Mouse (Mus musculus) midbrain, embryonic 14.5 days (tissue): ENCODE data around the gene Hddc3. TPM values are rescaled to one million over a fixed set of nuclear protein-coding genes. Genes with fewer than 3 reads are reported as not detected.
"Not testable (repeated sequence)": the region's sequence is repeated elsewhere in the genome, so short reads cannot be mapped to it uniquely, and the experiment has no call there.

Source experiments
- ATAC-seq: fragments of 200-750 bp; cut with Nextera tagmentation; 2 replicates; pipeline ENCODE4 v1.8.0; 2017; ENCODE audit warnings: moderate number of reproducible peaks, moderate library complexity; ENCODE audit not compliant: low FRiP score, low TSS enrichment
- DNase-seq: peaks from one replicate; pipeline ENCODE4 v3.0.0-alpha.2; 2015
- H3K27ac ChIP-seq: fragments of 300-500 bp; sonication (generic); replicated peaks from 2 replicates; pipeline ENCODE4 v1.5.1; 2014; ENCODE audit warnings: mild to moderate bottlenecking, low read depth, low read length, moderate library complexity
- H3K27me3 ChIP-seq: fragments of 300-500 bp; sonication (generic); 2 replicates; pipeline ENCODE4 v1.6.1; 2014; ENCODE audit warnings: low read length, control low read depth, mixed read lengths; ENCODE audit not compliant: control insufficient read depth, insufficient read depth
- H3K36me3 ChIP-seq: fragments of 300-500 bp; sonication (generic); 2 replicates; pipeline ENCODE4 v1.6.1; 2014; ENCODE audit warnings: low read length, control low read depth; ENCODE audit not compliant: control insufficient read depth, insufficient read depth
- H3K4me1 ChIP-seq: fragments of 300-500 bp; sonication (generic); 2 replicates; pipeline ENCODE4 v1.6.1; 2014; ENCODE audit warnings: mild to moderate bottlenecking, antibody characterized with exemption, low read length, control low read depth; ENCODE audit not compliant: control insufficient read depth, insufficient read depth
- H3K4me2 ChIP-seq: fragments of 300-500 bp; sonication (generic); 2 replicates; pipeline ENCODE4 v1.6.1; 2014; ENCODE audit warnings: mild to moderate bottlenecking, low read length, moderate library complexity
- H3K4me3 ChIP-seq: fragments of 300-500 bp; sonication (generic); replicated peaks from 2 replicates; pipeline ENCODE4 v1.5.1; 2014; ENCODE audit warnings: low read depth, low read length
- H3K9ac ChIP-seq: fragments of 300-500 bp; sonication (generic); replicated peaks from 2 replicates; pipeline ENCODE4 v1.6.1; 2014; ENCODE audit warnings: mild to moderate bottlenecking, low read length, moderate library complexity
- H3K9me3 ChIP-seq: fragments of 300-500 bp; sonication (generic); 2 replicates; pipeline ENCODE4 v1.6.1; 2016; ENCODE audit warnings: low read length, control low read depth, mixed read lengths; ENCODE audit not compliant: control insufficient read depth
- WGBS: fragments of 180-500 bp; shearing (Covaris S2); extraction: QIAGEN DNeasy Blood & Tissue Kit; methylation state at CpG from one replicate; pipeline ENCODE4 v1.1.7; 2014; 5-methylcytosine and 5-hydroxymethylcytosine counted together
- polyA plus RNA-seq: library from polyadenylated mRNA; unstranded; fragments of >200 nt; fragmentation: Nextera tagmentation; extraction: Ambion mirVana; gene quantifications from 2 replicates; pipeline ENCODE4 v1.2.1, GENCODE M21; 2014

Hddc3 gene
- polyA plus RNA-seq, 1 experiment from 2014 or later: 28.7 TPM

GRCm38 (mm10) chr7:80324816-80325119, 18.1 kb upstream of the Hddc3 start:
- DNase-seq, H3K9me3 ChIP-seq, H3K9ac ChIP-seq, H3K27me3 ChIP-seq, H3K4me1 ChIP-seq, H3K4me3 ChIP-seq, ATAC-seq: not testable (repeated sequence)
- 59% methylated on average over 4 of the region's 5 CpGs for WGBS
- H3K27ac ChIP-seq: peak overlapping the region; percentile 79; the same call in 1 of the 2 replicates
- H3K36me3 ChIP-seq: peaks cover 58% of the 10 kb centered on the region
- H3K4me2 ChIP-seq: peak overlapping the region; percentile 83

DNA sequence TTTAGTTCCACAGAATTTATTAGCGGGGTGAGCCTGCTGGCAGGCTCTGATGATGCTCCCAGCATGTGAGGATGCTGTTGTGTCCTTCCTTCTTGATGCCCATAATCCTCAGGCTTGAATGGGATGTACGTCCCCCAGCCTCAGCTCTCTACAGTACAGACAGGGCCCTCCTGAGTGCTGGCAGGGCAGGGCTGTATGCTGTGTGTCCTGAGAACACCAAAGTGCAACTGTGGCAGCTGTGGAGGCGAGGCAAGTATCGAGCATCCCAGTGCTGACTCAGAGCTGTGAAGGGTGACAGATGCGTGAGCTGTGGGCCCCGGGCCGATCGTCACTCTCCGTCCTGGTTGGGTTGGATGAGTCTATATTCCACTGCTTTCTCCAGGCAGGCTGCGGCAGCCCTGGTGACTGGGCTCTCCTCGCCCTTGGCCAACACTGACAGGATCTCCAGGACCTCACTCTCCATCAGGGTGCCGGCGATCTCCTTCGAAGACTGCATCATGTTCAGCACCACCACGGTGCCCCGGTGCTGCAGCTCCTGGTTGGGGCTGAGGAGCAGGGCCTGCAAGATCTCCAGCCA, 17.5 kb upstream of the Hddc3 start:
- Histone ChIP-seq H3K4me2 (no peak overlapping the region), H3K9me3 (no peaks in the 10 kb centered on the region), H3K4me3 (no peak overlapping the region), H3K27me3 (no peaks in the 10 kb centered on the region), H3K9ac (no peak overlapping the region), H3K27ac (no peak overlapping the region), H3K4me1 (peaks cover 9% of the 10 kb centered on the region), H3K36me3 (peaks cover 60% of the 10 kb centered on the region)
- 94% methylated on average over 16 of the region's 16 CpGs for WGBS
- ATAC-seq (no peak), DNase-seq (no peak)

- no peak overlapping the region for H3K9ac ChIP-seq
Observed at GRCm38 (mm10) chr7:80326076-80326475, 16.8 kb upstream of the Hddc3 start.

DNA sequence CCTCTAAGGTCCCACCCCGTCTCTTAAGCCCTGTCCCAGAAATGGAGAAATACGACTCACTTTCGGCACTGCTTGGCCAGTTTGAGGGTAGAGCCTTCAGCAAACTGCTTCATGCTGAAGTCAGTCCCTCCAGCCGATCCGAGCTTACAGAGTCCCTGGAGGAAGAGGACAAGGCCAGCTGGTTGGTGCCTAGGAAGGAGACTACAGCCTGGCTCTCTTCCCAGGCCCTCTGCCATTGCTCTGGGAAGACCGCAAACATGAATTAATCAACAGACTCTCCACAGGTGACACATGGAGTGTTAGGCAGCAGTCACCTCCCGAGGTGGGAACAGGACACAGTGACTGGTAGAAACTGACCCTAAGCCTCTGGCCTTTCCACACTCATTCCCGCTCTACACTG, 12.6 kb upstream of the Hddc3 start:
- 91% methylated on average over 8 of the region's 8 CpGs for WGBS
- Histone ChIP-seq H3K4me2 (no peak overlapping the region), H3K9ac (no peak overlapping the region)

More at GRCm38 (mm10) chr7:80326076-80326475, 16.8 kb upstream of the Hddc3 start:
- no peak overlapping the region for H3K4me2 ChIP-seq
- peaks cover 61% of the 10 kb centered on the region for H3K36me3 ChIP-seq
- ATAC-seq: no peak
- no peaks in the 10 kb centered on the region for H3K9me3 ChIP-seq
- no peaks in the 10 kb centered on the region for H3K27me3 ChIP-seq
- WGBS: 98% methylated on average over 19 of the region's 19 CpGs
- H3K27ac ChIP-seq: no peak overlapping the region
- peaks cover 9% of the 10 kb centered on the region for H3K4me1 ChIP-seq
- DNase-seq: no peak
- H3K4me3 ChIP-seq: no peak overlapping the region

GRCm38 (mm10) chr7:80331433-80331832, 11.5 kb upstream of the Hddc3 start:
- no peak overlapping the region for H3K9ac ChIP-seq
- H3K4me3 ChIP-seq: no peak overlapping the region
- H3K4me2 ChIP-seq: no peak overlapping the region
- H3K36me3 ChIP-seq: peaks cover 100% of the 10 kb centered on the region
- 98% methylated on average over 19 of the region's 19 CpGs for WGBS
- no peak for DNase-seq
- H3K27me3 ChIP-seq: no peaks in the 10 kb centered on the region
- H3K4me1 ChIP-seq: no peaks in the 10 kb centered on the region
- ATAC-seq: no peak
- H3K27ac ChIP-seq: no peak overlapping the region
- H3K9me3 ChIP-seq: no peaks in the 10 kb centered on the region

More for the DNA sequence above, 12.6 kb upstream of the Hddc3 start:
- ATAC-seq: no peak
- peaks cover 100% of the 10 kb centered on the region for H3K36me3 ChIP-seq
- no peak overlapping the region for H3K4me3 ChIP-seq
- no peaks in the 10 kb centered on the region for H3K9me3 ChIP-seq
- no peaks in the 10 kb centered on the region for H3K27me3 ChIP-seq
- H3K4me1 ChIP-seq: no peaks in the 10 kb centered on the region
- no peak for DNase-seq
- no peak overlapping the region for H3K27ac ChIP-seq

GRCm38 (mm10) chr7:80334848-80335247, 8.1 kb upstream of the Hddc3 start:
- peaks cover 74% of the 10 kb centered on the region for H3K36me3 ChIP-seq
- no peak for DNase-seq
- H3K4me1 ChIP-seq: peaks cover 12% of the 10 kb centered on the region
- no peaks in the 10 kb centered on the region for H3K9me3 ChIP-seq
- H3K9ac ChIP-seq: no peak overlapping the region
- ATAC-seq: no peak
- H3K4me3 ChIP-seq: no peak overlapping the region
- no peak overlapping the region for H3K27ac ChIP-seq
- WGBS: 95% methylated on average over 4 of the region's 4 CpGs
- H3K4me2 ChIP-seq: no peak overlapping the region
- H3K27me3 ChIP-seq: no peaks in the 10 kb centered on the region

- H3K27me3 ChIP-seq: no peaks in the 10 kb centered on the region
- H3K4me2 ChIP-seq: 0 out of 2 replicates have a peak overlapping the region, but pooled peaks have one; percentile 9
- 92% methylated on average over 3 of the region's 3 CpGs for WGBS
- no peak for DNase-seq
- H3K9me3 ChIP-seq: no peaks in the 10 kb centered on the region
- no peak for ATAC-seq
- peaks cover 21% of the 10 kb centered on the region for H3K4me1 ChIP-seq
- peaks cover 54% of the 10 kb centered on the region for H3K36me3 ChIP-seq
- H3K4me3 ChIP-seq: no peak overlapping the region
- no peak overlapping the region for H3K9ac ChIP-seq
- no peak overlapping the region for H3K27ac ChIP-seq
Observed at GRCm38 (mm10) chr7:80336932-80337331, 6.0 kb upstream of the Hddc3 start.

- Histone ChIP-seq H3K9me3 (no peaks in the 10 kb centered on the region), H3K27me3 (no peaks in the 10 kb centered on the region), H3K9ac (peak overlapping the region; percentile 78), H3K27ac (peak overlapping the region; percentile 76), H3K4me1 (peaks cover 35% of the 10 kb centered on the region), H3K36me3 (peaks cover 29% of the 10 kb centered on the region), H3K4me2 (peak overlapping the region; percentile 88), H3K4me3 (peak overlapping the region; percentile 58)
- DNase-seq (peak; percentile 62), ATAC-seq (no peak)
- 8% methylated on average over 17 of the region's 17 CpGs for WGBS
Observed at GRCm38 (mm10) chr7:80339371-80339770, 3.5 kb upstream of the Hddc3 start.

DNA sequence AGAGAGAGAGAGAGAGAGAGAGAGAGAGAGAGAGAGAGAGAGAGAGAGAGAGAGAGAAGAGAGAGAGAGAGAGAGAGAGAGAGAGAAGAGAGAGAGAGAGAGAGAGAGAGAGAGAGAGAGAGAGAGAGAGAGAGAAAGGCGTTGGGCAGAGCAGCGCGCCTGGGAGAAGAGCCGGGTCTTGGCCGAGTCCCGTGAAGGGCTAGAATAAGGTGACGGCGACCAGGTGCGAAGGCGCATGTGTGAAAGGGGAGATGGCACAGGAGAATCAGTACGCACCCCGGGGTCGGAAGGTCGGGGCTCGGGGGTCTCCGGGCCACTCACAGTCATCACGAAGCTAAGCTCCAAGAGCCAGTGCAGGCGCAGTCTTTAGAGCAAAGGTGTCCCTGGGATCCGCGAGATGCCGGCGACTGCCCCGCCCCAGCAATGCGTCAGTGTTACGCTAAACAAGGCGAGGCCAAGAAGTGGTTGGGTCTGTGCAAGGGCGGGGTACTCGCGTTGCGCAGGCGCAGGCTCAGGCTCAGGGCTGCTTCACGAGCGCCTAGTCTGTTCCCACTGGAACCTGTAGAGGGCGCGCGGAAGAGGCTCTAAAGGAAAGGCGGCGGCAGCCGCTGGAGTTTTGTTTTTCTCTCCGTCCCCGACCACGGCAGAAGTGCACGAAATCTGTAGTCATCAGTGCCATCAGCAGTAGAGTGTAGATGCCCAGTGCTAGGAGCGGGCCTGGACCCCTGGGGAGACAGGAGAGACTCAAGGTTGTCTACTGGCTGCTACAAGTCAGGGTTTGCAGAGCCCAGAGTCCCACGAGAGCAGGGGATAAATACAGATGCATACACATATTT, 2.9 kb upstream of the Hddc3 start:
- DNase-seq (peak; percentile 99), ATAC-seq (peak; percentile 95)
- Histone ChIP-seq H3K27me3 (no peaks in the 10 kb centered on the region), H3K4me1 (peaks cover 35% of the 10 kb centered on the region), H3K4me2 (peak overlapping the region; percentile 88), H3K4me3 (peak overlapping the region; percentile 58), H3K27ac (peak overlapping the region; percentile 91), H3K36me3 (peaks cover 23% of the 10 kb centered on the region), H3K9me3 (no peaks in the 10 kb centered on the region), H3K9ac (peak overlapping the region; percentile 78)
- WGBS: under 1% methylated on average over 45 of the region's 45 CpGs
